Mouse (Mus musculus) cerebral cortex, adult 2 months (tissue): Measurements from ENCODE around the gene Enox1.

ENCODE experiments used
- WGBS: fragments of 180-500 bp; shearing (Covaris S2); methylation state at CpG from one replicate; pipeline ENCODE4 v1.1.7; 2018; 5-methylcytosine and 5-hydroxymethylcytosine counted together

Enox1 gene

DNA sequence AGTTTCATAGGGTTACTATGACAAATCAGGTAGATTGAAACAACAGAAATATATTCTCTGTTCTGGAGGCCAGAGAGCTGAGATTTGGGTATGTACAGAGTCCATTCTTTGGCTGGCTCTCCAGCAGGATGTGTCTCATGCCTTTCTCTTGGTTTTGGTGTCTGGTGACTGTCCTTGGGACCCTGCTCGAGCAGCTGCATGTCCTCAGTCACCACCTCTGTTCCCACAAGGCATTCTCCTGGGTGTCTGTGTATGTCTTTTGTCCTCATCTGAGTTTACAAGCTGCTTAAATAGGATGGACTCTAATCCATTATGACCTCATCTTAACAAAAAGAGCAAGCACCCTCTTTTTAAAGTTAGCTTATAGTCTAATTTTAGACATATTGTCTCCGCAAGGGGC is 410.6 kb downstream of the Enox1 start:
- 86% methylated on average over 2 of the region's 2 CpGs for WGBS

DNA sequence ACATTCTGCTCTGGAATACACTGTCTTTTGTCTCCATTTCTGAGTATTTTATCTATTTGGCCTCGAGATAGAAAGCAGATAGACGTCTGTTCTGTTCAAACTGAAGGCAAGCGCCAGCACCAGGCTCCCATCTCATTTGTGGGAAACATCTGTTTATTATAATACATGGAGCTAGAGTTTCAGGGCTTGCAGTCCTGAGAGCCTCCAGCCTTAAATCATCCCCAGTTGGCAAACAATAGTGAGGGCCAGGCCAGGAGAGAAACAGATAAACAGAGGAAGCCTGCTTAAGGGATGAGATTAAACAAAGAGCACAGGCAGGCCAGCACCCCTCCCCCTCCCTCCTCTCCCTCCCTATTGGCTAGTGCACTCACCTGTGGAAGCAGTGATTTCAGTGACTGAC is 417.9 kb downstream of the Enox1 start:
- WGBS, result 43% methylated on average over 3 of the region's 3 CpGs

DNA sequence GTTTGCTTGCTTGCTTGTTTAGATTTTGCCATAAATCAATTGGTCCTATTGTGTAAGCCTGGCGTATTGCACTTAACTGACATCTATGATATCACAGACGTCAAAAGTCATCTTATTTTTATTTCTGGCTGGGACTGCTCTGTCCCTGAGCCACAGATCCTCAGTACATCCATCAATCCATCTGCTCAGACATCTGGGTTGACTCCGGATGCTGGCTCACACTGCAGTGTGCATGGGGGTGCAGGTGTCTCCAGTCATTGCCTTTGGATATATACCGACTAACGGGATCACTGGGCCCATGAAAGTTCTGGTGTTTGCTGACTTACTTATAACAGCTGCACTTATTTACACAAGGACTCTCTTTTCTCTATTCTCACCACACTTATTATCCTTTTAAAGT is 419.8 kb downstream of the Enox1 start:
- WGBS, result 74% methylated on average over 5 of the region's 5 CpGs

DNA sequence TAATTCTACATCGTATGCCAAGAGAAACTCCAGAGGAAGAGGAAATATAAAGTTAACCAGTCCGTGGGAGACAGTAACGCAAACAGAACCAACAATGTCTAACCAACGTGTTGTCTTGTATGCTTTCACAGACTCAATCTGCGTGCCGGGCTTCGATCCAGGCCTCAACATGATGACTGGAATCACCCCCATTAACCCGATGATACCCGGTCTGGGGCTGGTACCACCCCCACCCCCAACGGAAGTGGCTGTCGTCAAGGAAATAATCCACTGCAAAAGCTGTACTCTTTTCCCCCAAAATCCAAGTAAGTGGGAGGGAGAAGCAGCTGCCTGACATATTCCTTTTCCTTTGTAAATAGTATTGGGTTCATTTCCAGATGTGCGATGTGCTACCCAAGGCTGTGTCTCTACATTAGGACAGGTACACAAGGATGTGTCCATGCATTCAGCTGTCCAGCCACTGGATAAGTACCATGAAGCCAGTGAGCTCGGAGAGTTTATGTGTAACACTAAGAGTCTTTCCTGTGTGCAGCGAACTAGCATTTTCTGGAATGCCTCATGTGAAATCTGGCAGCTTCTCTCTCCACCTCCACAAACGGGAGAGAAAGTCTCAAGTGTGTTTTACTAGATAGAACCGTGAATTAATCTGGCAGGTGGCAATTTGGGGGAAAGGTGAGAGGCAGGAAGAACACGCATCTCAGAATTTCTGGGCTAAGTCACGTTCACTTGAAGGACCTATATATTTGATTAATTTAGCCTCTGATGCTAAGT is 421.1 kb downstream of the Enox1 start:
- 34% methylated on average over 18 of the region's 18 CpGs for WGBS

DNA sequence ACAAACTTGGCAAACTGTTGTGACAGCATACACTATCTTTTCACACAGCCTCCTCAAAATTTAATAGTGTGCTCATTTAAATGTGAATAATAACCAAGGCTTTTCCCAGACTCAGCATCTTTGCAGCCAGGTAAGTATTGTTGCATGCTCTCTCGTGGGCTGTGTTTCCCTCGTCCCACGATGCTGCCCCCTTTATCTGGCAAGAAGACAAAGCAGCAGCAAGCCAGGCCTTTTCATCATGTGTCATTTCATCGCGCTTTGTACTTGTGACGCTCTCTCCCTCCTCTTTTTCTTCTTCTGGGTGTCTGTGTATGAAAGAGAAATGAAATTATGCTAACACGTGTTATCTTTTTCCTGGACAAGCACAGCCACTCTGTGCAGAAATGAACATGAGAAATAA is 421.8 kb downstream of the Enox1 start:
- 48% methylated on average over 7 of the region's 7 CpGs for WGBS

DNA sequence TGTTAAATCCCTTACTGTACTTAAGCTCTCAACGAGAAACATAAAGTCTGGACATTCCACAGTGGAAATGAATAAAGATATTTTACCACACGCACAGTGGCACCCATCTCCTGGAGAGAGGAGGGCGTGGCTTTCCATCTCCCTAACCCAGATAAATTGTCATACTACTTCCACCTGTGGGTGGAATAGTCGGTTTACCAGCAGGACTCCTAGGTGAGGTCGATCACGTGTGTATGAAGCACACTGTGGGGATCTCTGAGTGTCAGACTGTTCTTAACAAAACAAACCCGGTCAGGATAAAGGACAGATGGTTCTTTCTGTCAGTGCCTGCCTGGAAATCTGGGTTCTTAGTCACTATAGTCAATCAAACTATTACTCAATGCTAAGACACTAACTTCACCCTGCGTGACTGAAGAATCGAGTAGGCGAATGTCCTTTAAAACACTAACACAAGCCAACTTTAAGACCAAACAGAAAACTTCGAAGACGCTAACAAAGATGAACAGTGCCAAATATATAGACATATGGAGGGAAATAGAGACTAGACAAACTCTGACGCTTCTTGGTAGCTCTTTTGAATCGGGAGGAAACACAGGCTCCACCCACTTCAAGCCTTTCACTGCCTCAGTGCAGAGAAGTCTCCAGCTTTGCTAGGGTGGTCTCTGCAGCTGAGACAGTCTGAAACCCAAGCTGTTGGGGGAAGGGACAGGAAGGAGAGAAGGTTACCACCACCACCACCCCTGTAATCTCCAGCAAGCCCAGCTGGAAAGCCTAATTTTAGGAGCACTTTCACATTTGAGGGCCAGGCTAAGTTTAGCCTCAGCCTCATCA is 423.8 kb downstream of the Enox1 start:
- WGBS, result 43% methylated on average over 14 of the region's 14 CpGs

DNA sequence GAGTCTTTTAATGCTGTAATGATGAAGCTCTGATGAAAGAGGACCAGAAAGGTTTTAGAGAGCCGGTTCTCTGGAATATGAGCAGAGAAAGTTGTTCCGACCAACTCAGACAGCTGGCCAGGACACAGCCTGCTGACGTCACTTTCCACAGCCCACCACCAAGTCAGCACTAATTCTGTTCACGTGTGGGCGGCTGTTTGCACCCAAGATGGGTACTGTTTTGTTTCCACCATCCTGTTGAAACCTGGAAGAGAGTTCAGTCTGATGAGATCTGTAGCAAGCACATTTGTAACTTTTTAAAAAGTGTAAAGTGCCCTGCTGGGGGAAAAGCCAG is 424.3 kb downstream of the Enox1 start:
- WGBS, result 31% methylated on average over 5 of the region's 5 CpGs

DNA sequence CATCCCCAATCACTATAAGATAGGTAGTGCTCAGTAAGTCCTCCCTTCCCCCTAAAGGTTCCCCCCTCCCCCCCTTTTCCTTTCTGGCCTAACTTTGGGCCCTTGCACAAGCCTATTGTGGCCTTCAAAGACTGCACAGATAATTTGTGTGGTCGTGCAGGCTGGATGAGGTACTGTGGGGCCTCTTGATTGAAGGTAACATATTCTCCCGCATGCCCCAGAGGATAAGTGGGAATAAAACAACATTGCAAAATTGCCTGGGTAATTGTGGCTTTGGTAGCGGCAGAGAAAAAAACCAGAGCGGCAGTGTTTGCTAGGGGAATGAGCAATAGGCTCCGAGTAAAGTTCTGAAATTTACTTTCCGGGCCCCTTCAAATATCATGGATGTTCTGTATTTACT is 425.1 kb downstream of the Enox1 start:
- WGBS, result 66% methylated on average over 6 of the region's 6 CpGs

DNA sequence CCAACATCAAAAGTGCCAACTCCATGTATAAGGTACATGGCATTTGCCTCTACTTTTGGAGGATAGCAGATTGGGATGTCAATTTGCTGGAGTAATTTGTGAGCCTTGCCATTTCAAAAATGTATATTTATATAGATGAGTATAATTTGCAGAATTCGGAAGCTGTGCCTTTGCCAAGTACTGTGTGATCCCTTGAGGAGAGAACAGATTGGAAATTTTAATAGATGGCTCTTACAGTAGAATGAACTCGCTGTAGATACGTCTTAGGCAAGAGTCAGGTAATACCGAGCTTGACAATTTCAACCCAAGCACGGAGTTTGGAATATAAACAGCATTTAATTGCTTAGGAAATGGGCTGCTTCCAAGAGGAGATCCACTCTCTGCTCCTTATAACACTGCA is 427.9 kb downstream of the Enox1 start:
- WGBS, result 55% methylated on average over 5 of the region's 5 CpGs

DNA sequence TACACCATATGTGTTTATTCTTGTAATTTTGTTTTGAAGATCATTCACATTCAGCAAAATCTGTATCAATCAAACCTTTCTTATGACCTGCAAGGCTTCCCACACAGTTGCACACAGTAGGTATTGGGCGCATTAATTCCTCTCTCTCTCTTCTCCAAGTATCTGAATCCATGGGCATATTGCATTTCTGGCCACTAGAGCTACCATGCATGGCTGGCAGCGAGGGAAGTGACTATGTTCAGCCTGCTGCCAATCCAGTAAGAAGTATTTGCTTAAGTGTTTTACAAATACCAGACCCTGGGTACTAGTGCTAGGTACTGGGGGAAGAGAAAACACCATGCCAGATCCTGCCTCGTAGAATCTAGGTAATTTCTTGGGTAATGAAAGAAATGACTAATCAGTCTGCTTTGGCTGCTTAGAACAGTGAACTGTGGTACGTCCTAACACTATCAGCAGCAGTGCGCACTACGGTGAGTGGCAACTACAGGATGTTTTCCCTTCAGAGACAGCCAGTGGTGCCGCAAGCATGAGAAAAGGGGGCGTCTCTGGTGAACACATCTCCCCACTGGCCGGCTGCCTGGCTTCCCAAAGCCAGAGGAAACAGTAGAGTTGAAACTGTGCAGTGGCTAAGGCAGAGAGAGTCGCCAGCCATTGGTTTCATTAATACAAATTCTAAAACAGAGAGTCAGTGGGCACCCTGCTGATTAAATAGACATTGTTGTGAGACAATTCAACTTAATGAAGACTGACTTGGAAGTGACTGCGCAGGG is 428.7 kb downstream of the Enox1 start:
- WGBS, result 57% methylated on average over 11 of the region's 11 CpGs

DNA sequence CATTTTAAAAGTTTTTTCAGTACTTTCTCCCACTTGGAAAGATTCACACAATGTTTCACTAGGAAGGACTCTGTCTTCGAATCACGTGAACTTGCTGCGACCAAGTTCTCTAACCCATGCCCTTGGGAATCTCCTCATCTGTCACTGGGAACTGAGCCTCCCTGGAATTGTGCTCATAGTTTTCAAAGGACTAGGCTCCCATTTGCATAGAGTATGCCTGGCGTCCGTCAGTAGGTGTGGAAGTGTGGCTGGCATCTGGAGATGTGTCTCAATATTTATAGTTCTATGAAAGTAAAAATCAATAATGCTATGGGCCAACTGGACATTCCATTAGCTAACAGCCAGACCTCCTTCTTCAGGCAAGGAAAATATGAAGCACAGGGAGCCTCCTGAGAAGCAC is 429.5 kb downstream of the Enox1 start:
- WGBS, result 80% methylated on average over 5 of the region's 5 CpGs

DNA sequence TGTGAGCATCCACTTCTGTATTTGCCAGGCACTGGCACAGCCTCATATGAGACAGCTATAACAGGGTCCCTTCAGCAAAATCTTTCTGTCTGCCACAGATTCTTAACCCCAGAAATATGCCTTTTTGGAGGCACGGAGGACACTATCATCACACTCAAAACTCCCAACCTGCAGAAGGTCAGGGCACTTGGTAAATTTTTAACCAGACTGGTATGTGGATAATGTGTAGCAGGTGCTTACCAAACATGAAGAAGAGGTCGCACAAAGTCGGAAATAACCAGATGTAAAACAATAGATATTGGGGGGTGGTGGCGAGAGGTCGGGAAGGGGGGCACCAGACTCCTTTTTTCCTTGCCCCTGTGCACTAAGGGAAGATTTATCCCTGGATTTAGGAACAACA is 430.6 kb downstream of the Enox1 start:
- 85% methylated on average over 5 of the region's 5 CpGs for WGBS

DNA sequence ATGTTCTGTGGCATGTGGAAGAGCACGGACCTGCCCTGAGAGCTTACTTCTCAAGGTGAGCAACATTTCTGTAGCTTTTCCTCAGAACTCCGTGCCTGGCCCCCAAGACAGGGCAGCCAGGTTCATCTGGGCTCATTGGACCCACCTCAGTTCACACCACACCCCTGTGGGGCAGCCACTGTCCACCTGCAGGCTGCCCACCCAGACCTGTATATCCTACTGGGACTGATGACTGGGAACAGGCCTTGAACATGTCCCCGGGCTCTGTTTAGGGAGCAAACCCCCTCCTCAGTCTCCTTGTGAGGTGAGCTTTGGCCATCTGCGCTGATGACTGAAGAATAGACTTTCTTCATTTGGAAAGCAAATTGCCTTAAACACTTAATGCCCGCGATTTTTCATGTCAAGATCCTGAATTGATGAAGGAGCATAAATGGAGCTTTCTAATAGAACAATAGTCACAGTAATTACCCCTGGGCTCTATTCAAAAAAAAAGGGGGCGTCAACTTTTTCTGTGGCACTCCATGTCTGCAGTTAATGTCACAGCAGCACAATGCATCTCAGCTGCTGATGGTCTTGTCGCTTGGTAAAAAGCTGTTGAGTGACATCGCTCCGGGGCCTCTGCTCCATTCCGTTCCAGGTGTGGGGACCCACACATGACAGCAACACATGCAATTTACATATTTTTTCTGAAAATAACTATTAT is 436.7 kb downstream of the Enox1 start:
- 74% methylated on average over 11 of the region's 11 CpGs for WGBS

DNA sequence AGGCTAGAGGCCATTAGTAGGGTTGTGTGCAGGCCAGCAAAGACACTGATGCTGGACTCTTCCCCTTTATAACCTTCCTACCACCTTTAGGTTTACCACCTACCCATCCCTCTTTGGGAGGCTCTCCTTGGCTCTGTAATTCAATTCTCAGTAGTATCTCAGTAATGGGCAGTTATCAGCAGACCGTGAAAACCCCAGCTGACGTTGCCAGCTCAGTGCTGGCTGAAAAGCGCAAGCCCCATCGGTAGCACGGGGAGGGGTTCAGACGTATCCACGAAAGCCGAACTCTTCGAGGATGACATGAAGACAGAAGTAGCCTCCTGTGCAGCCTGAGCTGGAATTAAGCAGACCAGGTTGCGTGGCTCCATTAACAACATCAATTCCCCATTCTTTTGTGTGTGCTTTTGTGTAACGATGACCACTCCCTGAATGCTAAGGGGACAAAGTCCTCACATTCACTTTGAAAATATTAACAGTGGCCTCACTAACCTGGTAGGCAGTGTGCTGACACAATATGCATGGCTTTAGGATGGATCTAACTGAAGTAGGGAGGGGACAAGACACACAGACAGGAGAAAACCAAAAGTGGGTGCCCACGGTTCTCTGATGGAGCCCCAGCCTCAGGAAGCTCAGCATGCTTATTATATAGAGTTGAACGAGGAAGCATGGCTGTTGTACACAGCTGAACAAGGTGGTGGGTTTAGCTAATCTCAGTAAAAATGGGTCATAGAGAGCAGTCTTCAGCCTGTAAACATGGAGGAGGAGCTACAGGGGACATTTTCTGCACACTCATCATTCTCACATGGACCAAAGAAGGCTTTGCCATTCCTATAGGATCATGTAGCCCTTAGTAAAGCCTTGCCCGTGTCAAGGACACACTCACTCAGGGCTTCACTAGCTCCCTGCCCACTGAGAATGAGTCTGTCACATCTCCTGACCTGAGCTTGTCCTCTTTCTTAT is 439.9 kb downstream of the Enox1 start:
- 88% methylated on average over 14 of the region's 14 CpGs for WGBS

DNA sequence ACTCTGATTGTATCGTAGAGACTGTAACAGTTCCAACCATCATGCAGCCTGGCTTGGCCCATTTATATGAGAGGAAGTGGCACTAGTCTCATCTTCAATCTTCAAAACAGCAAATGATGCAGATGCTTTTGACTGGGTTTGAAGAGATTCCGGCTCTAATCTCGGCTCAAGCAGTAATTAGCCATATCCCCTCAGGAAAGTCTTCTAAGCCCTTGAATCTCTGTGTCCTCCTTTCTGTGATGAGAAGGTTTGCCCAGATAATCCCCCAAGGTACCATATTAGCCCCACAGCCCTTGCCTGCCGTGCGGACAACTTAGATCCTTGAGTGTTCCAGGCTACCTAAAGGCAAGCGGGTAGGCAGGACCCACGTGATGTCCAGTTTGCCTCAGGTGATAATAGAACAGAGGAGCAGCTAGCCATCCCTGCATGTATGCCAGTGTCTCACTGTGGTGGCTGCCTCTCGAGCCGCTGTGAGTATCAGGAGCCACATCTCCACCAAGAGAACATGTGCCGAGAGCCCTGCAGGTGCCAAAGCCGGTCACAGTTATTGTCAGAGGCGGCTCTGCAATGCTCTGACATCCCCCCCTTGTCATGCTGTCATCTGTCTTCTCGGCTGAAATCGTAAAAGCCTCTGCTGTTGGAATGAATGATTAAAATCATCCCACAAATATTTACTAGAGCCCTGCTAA is 442.6 kb downstream of the Enox1 start:
- 71% methylated on average over 14 of the region's 14 CpGs for WGBS

DNA sequence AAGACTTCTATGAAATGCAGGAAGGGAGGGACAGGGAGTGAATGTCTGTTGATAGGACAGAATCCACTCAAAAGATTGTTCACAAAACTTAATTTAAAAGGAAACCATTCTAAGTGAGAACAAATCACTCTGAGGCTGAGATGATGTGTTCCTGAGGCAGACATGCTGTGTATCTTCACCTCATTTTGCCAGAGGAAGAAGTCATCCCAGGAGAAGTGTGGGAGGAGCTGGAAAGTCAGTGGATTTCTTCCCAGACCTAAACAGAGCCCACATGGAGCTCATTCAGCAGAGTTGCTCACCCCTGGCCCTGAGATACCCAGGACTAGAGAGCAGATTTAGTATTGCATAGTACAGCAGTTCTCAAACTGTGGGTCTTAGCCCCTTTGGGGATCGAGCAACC is 444.2 kb downstream of the Enox1 start:
- 98% methylated on average over 1 of the region's 1 CpGs for WGBS

DNA sequence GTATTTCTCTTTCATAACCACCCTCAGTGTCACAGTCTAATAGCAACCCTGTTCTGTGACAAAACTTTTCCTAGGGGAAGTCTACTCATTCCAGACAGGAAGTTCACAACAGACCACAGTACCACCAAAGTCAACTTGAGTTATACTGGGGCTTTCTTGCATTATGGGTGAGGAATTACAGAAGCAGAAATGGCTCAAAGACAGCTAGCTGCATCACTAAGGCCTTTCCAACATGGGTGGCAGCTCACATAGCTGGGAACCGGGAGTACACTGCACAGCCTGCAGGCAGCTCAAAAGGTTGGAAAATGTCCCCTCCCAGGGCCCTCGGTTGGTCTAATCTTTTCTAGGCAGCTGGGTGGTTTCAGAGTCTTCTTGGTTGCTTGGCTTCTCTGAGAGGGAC is 444.9 kb downstream of the Enox1 start:
- 92% methylated on average over 2 of the region's 2 CpGs for WGBS

DNA sequence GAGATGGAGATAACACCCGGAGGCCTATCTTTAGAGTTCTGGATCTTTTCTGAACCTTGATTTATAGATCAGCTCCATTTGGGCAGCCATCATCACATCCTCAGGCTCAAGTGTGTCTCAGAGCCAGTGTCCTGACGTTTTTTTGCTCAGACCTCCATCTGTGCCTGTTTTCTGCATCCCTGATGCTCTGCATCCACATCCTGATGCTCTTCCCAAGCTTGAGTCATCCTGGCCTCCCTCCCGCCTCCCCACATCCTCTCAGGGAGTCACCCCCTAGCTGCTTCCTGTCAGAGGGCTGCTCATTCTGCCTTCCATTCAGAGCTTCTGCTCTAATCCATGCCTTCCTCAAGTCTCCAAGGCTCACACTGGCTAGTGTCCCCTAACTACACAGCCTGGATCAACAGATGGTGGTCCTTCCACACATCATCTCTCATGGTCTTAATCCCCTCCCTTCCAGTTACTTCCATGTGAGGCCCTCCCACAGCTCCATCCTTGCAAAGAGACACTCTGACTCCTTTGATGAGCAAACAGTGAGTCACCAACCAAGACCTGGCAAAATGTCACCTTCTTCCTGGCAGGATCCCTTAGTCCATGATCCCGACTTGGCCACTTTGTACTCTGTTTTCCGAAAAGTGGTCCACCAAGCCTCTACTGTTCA is 451.7 kb downstream of the Enox1 start:
- WGBS, result 63% methylated on average over 5 of the region's 5 CpGs

DNA sequence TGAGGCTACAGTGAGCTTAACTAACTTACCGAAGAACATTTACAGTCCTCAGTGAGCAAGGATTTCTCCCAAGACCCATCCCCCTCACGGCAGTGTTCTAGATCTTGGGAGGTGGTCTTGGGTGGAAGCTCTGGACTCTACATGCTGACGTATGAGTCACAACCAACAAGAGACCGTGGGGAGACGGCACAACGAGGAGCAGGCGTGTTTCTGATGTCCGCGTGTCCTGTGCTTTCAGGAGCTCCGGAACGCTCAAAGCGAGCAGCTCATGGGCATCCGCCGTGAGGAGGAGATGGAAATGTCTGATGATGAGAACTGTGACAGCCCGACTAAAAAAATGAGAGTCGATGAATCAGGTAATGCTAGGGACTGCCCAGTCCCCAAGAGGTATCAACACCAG is 458.6 kb downstream of the Enox1 start:
- WGBS, result 94% methylated on average over 16 of the region's 16 CpGs

DNA sequence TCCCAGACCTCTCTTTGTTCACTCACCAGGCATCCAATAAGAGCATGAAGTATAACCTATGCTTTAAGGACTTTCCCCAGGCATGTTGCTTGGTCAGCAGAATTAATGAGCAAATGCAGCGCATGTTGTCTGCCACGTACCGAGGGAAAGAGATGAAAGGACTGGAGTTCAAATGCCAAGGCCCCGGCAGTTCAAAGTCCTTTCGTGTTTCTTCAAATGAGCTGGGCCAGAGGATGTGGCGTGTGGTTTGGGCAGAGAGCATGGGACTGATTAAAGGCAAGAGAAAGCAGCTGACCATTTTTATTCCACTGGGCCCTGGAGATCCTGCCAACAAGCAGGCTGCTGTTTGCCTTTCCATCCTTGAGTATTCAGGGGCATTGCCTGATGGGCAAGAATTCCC is 460.7 kb downstream of the Enox1 start:
- 71% methylated on average over 6 of the region's 6 CpGs for WGBS
